Mouse (Mus musculus): ENCODE results near the gene Setd5.

Setd5 gene

DNA sequence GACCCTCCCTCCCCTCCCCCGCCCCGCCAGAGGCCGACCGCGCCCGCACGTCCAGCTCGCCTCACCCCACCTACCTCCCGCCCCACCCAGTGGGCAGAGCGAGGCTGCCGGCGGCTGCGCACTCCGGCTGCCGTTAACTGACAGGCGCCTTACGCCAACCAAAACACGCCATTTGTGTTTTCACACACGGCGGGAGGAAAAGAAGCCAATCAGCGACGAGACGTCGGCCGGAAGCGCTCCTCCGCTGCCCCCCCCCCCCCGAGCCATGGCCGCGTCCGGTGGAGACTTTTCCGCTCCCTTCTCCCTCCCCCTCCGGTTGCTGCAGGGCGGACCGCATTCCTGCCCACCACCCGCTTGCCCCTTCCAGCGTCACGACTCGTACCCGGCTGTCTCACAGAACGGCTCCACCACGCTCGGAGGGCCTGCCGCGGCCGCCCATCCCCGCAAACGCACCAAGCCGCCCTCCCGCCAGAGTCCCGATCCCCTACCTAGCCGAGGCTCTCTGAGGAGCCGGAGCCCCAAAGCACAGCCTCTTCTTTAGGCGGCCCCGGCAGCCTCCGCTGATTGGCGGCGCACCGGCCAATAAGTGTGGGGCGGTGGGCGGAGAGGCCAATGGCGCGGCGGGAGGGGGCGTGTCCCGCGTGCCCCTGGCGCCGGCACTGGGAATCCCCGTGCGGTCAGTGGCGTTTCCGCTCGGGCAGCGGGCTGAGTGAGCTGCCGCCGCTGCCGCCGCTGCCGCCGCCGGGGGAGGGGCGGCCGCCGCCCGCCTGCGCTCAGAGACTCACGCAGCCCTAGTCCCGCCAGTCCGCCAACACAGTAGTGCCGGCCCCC is at the start of gene Setd5:
Gene Setd5 (plus strand): TSS at position 680 of the 831 bp plus-strand sequence.
- peak; percentile 97 to 98 for DNase-seq (ENCODE audit: low spot score in 2 of 2)

DNA sequence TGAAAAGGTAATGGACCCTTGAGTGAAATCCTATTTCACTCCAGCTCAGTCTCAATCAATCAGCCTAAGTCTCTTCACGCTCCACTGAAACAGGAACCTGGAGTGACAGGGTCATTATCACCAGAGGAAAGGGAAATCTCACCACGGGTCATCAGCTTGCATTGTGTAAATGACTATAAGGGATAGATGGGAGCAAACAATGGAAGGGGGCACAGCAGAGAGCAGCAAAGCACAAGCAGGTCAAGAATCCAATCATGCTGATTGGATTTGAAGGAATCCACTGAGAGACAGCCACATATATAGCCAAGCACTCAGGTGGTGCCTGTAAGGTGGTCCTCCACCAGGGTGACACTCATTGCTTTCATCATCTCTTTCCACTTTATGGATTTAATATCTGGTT is 49.7 kb upstream of the Setd5 start:
- DNase-seq (ENCODE audit: low spot score in 2 of 2) = no peak

DNA sequence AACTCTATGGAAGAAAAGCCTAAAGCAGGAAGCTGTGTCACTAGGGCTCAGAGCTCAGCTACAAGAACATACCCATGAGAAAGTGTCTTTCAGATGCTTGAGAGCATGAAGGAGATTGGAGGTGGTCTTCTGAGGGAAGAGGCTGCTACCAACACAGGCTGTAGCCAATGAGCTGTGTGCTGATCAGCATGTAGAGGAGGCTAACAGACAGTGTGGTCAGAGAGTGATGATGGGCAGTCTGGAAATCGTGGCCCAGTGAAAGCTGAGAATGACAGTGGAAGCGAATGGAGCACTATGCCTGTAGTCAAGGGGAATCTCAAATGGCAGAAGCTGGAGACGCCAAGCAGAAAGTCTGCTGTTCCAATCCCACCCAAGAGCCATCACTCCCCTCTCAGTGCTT is 48.2 kb upstream of the Setd5 start:
- no peak for DNase-seq (ENCODE audit: low spot score in 2 of 2)

- no peak for DNase-seq (ENCODE audit: low spot score in 2 of 2)
These were observed 46.6 kb upstream of the Setd5 start for GRCm38 (mm10) chr6:113030553-113030952.

GRCm38 (mm10) chr6:113030970-113031660 is 46.0 kb upstream of the Setd5 start:
- DNase-seq (ENCODE audit: low spot score in 2 of 2) = no peak

GRCm38 (mm10) chr6:113032121-113032520 is 45.0 kb upstream of the Setd5 start:
- no peak for DNase-seq (ENCODE audit: low spot score in 2 of 2)

- no peak for DNase-seq (ENCODE audit: low spot score in 2 of 2)
These were observed 44.0 kb upstream of the Setd5 start for GRCm38 (mm10) chr6:113033185-113033584.

DNA sequence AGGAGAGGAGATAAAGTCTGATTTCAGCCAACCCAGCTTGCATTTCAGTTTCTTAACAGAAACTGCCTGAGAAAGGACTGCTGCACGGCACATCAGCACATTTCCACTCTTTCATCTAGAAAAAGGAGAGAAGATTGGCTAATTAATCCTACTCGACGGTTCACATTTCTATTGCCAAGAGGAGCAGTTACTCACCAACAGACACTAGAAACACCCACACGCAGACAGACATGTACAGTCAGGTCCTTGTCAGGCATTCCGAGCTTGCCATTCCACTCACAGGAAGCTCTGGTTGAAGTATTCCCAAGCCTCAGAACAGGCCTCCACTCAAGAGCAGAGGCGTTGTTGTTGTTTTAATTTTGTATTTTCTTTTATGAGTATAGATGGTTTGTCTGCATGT is 42.7 kb upstream of the Setd5 start:
- no peak for DNase-seq (ENCODE audit: low spot score in 2 of 2)

GRCm38 (mm10) chr6:113036463-113037175 is 40.5 kb upstream of the Setd5 start:
- DNase-seq (ENCODE audit: low spot score in 2 of 2) = no peak

- peak; percentile 45 to 78 for DNase-seq (ENCODE audit: low spot score in 2 of 2)
These were observed 39.0 kb upstream of the Setd5 start for GRCm38 (mm10) chr6:113037946-113038734.

DNA sequence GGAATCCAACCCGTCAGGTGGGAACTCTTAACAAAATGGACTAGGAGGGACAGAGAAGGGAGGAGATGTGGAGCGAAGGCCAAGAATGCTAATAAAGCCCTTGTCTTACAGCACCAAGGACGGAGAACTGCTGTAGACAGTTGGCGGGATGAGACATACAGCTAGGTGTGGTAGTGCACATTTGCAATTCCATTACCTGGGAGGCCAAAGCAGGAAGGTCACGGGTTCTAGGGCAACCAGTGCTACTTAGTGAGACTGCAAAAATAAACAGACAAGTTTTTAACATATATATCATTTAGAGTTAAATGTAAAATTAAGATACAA is 38.5 kb upstream of the Setd5 start:
- no peak for DNase-seq (ENCODE audit: low spot score in 2 of 2)

DNA sequence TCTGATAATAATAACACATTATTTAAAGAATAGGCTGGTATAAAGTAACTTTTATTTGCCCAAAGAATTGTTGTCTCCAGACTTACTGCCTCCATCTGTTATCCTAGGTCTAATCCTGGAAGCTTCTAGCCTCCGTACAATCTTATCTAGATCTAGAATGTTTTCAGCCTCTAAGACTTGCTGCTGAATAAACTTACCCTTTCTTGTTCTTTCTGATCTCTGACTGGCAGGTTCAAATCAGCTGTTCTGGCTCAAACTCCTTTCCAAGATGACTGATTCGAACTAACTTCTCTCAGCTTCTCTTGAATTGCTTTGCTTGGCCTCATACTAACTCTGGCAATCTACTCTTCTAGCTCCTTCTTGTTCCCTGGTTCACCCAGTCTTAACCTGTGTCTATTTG is 36.8 kb upstream of the Setd5 start:
- no peak for DNase-seq (ENCODE audit: low spot score in 2 of 2)

DNA sequence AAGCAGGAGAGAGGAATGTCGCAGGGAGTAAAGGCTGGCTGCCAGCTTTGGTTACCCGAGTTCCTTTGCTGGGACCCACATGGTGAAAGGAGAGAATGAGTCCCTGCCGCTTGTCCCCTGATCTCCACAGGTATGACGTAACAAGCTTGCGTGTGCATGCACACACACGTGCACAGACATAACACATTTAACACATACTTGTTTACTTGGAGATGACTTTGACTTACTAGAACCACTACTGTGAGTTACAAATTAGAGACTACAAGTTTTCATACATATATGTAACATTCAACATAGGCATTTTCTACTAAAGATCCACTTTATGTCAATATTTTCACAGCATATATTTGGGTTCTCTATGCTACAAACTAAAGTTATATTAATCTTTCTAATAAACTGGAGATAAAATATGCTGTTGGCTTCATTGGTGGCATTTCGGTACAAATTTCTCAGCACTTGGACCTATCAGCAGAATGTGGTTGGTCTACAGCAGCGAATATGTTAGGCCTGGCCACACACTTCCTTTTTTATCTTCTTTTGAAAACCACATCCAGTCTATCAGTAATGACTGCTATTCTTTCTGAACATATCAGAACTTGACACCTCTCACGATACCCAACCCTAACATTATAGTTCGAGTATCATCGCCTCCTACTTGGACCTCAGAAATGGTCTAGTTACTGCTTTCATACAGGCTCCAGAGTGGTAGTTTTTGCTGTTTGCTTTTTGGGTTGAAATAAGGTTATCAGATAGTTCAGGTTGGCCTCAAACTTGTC is 35.8 kb upstream of the Setd5 start:
- DNase-seq (ENCODE audit: low spot score in 2 of 2) = no peak

GRCm38 (mm10) chr6:113045575-113045974 is 31.6 kb upstream of the Setd5 start:
- DNase-seq (ENCODE audit: low spot score in 2 of 2) = no peak

GRCm38 (mm10) chr6:113046041-113046975 is 30.9 kb upstream of the Setd5 start, which contains the start of gene Thumpd3:
TSS of gene Thumpd3 (plus strand) at chr6:113046225.
- DNase-seq (ENCODE audit: low spot score in 2 of 2) = peak; percentile 91 to 98

DNA sequence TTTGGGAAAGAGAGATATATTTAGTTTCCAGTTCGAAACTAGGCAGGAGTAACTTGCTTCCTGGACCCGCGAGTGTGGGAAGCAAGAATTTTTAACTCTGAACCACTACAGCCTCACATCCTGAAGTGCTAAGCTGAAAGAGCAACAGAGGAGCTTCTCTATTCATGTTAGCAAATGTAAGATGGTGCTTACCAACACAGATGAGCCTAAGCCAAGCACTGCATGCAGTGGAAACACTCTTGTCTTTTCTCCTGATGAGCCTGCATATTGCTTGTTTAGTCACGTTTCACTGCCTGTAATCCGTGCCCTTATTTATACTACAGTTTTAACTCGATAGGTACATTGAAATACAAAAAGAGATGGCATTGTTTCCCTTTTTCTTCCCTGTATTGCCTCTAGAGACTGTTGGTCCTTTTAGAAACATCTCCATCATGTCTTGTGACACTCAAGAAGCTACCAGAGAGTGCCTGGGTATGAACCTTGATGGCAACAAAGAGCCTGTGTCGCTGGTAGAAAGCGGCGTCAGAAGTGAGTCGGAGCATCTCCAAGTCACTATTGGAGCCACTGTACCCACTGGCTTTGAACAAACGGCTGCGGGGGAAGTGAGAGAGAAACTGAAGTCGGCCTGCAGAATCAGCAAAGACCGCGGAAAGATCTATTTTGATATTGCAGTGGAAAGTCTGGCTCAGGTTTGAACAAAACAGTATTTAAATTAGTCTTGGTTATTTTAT is 30.0 kb upstream of the Setd5 start:
- DNase-seq (ENCODE audit: low spot score in 2 of 2) = peak in 1 of 2 experiments; percentile 53

DNA sequence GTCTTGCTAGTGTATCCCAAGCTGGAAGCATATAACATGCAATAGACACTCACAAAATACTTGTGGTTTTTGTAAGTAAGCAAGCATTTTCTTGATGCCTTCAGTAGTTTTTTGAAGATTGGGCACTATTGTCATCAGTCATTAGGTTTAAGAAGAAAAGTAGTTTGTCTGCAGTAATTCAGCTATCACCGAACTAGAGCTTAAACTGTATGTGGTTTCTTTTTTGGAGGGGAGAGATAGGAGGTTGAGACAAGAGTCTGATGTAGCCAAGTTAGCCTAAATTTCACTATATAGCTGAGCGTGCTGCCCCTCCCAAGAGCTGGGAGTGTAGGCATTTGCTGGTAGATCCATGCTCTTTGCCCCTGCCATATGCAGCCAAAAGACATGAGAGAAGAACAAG is 28.8 kb upstream of the Setd5 start:
- no peak for DNase-seq (ENCODE audit: low spot score in 2 of 2)

- DNase-seq (ENCODE audit: low spot score in 2 of 2) = no peak
These were observed 28.0 kb upstream of the Setd5 start for GRCm38 (mm10) chr6:113049159-113049558.

DNA sequence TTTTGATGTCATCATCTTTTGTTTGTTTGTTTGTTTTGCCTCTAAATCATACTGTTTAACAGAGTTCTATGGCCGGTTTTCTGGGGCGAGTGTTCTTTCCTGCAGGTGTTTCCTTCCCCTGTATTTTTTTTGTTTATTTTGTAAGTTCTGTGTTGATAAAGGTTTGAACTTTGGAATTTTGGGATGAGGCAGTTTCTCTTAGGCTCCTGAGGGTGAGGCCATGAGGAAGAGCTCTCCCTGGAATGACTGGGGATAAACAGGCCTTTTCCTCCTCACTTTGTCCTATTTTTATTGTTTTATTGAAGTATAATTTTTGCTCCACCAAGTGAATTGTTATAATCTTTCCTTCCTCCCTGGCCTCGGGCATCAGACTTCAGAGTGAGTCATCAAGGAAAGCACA is 24.2 kb upstream of the Setd5 start:
- no peak for DNase-seq (ENCODE audit: low spot score in 2 of 2)

Measured in spleen, postnatal 10 days (tissue).